Mouse (Mus musculus) lung, adult 2 months (tissue): ENCODE data around the gene H2-T24.

Experiments
- CTCF ChIP-seq: fragments of 200-500 bp; IDR thresholded peaks from 2 replicates; pipeline ENCODE4 v1.5.1; 2011; ENCODE audit warnings: mild to moderate bottlenecking, low read length, control low read depth; ENCODE audit not compliant: insufficient read depth
- POLR2A ChIP-seq: fragments of 200-500 bp; IDR thresholded peaks from 2 replicates; pipeline ENCODE4 v1.6.1; 2011; ENCODE audit warnings: low read depth, mild to moderate bottlenecking, control low read depth, low read length, borderline replicate concordance; ENCODE audit errors: extremely low read depth

DNA sequence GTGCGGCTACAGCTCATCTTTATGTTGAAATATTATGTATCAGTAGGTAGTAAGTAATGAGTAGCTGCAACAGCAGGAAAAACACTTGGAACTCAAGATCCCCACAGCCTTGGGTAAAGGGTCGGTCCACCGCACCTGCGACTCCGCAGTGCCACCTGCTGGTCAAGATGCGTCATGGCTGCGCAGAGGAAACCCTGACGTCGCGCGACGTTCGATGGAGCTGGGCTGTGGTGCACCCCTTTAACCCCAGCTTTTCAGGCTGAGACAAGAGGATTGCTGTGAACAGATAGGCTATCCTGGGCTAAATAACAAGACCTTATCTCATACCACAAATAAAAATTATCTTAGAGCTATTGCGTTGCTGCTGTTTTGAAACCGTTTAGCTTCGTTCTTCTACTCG lies 26.7 kb downstream of the H2-T24 start:
- TF ChIP-seq CTCF (peak; percentile 99), POLR2A (no peak)
